Mouse (Mus musculus) neural tube, embryonic 11.5 days (tissue): ENCODE measurements around the gene Tnc. TPM values are rescaled to one million over a fixed set of nuclear protein-coding genes. Genes with fewer than 3 reads are reported as not detected.

Experiments used
- ATAC-seq: fragments of 200-750 bp; cut with Nextera tagmentation; 2 replicates; pipeline ENCODE4 v1.8.0; 2017; ENCODE audit warnings: moderate number of reproducible peaks, mild to moderate bottlenecking, moderate TSS enrichment, moderate library complexity; ENCODE audit not compliant: insufficient read depth, low FRiP score, low TSS enrichment
- DNase-seq: peaks from one replicate; pipeline ENCODE4 v3.0.0-alpha.2; 2015; ENCODE audit warnings: low spot score
- H3K27ac ChIP-seq: fragments of 300-500 bp; sonication (generic); 2 replicates; pipeline ENCODE4 v1.5.1; 2014; ENCODE audit warnings: low read depth, mild to moderate bottlenecking, low read length
- H3K27me3 ChIP-seq: fragments of 300-500 bp; sonication (generic); 2 replicates; pipeline ENCODE4 v1.6.1; 2014; ENCODE audit warnings: mild to moderate bottlenecking, low read length, mixed read lengths; ENCODE audit not compliant: control insufficient read depth, insufficient read depth
- H3K36me3 ChIP-seq: fragments of 300-500 bp; sonication (generic); 2 replicates; pipeline ENCODE4 v1.6.1; 2014; ENCODE audit warnings: mild to moderate bottlenecking, low read length, moderate library complexity, mixed read lengths; ENCODE audit not compliant: control insufficient read depth, insufficient read depth
- H3K4me1 ChIP-seq: fragments of 300-500 bp; sonication (generic); 2 replicates; pipeline ENCODE4 v1.6.1; 2014; ENCODE audit warnings: low read length, mixed read lengths; ENCODE audit not compliant: control insufficient read depth, insufficient read depth
- H3K4me2 ChIP-seq: fragments of 300-500 bp; sonication (generic); 2 replicates; pipeline ENCODE4 v1.6.1; 2014; ENCODE audit warnings: low read depth, mild to moderate bottlenecking, moderate library complexity
- H3K4me3 ChIP-seq: fragments of 300-500 bp; sonication (generic); 2 replicates; pipeline ENCODE4 v1.5.1; 2014; ENCODE audit warnings: low read depth, low read length
- H3K9ac ChIP-seq: fragments of 300-500 bp; sonication (generic); 2 replicates; pipeline ENCODE4 v1.6.1; 2014; ENCODE audit warnings: mild to moderate bottlenecking, low read length
- H3K9me3 ChIP-seq: fragments of 300-500 bp; sonication (generic); 2 replicates; pipeline ENCODE4 v1.6.1; 2016; ENCODE audit warnings: low read length; ENCODE audit not compliant: control insufficient read depth
- WGBS: fragments of 180-500 bp; shearing (Covaris S2); extraction: QIAGEN DNeasy Blood & Tissue Kit; methylation state at CpG from one replicate; pipeline ENCODE4 v1.1.7; 2014; 5-methylcytosine and 5-hydroxymethylcytosine counted together
- polyA plus RNA-seq: library from polyadenylated mRNA; unstranded; fragments of >200 nt; fragmentation: Nextera tagmentation; extraction: Ambion mirVana; gene quantifications from 2 replicates; pipeline ENCODE4 v1.2.1, GENCODE M21; 2014

Gene Tnc
- polyA plus RNA-seq, 1 experiment from 2014 or later = 7.2 TPM

- Histone ChIP-seq H3K4me3 (no peak overlapping the region), H3K9me3 (no peaks in the 10 kb centered on the region), H3K27ac (no peak overlapping the region), H3K9ac (no peak overlapping the region), H3K27me3 (no peaks in the 10 kb centered on the region), H3K4me1 (no peaks in the 10 kb centered on the region), H3K36me3 (no peaks in the 10 kb centered on the region), H3K4me2 (no peak overlapping the region)
- no peak for ATAC-seq
- no peak for DNase-seq
- WGBS = 97% methylated on average over 2 of the region's 2 CpGs
These were observed 105.4 kb downstream of the Tnc start for GRCm38 (mm10) chr4:63941420-63941819.

GRCm38 (mm10) chr4:63939428-63939827 lies 107.4 kb downstream of the Tnc start:
- Histone ChIP-seq H3K27ac (no peak overlapping the region), H3K27me3 (no peaks in the 10 kb centered on the region), H3K4me2 (no peak overlapping the region), H3K36me3 (no peaks in the 10 kb centered on the region), H3K9me3 (no peaks in the 10 kb centered on the region), H3K9ac (no peak overlapping the region), H3K4me3 (no peak overlapping the region), H3K4me1 (no peaks in the 10 kb centered on the region)
- WGBS = 75% methylated on average over 3 of the region's 3 CpGs
- no peak for ATAC-seq
- DNase-seq = no peak

GRCm38 (mm10) chr4:63935960-63936359 lies 110.9 kb downstream of the Tnc start:
- Histone ChIP-seq H3K4me2 (no peak overlapping the region), H3K36me3 (no peaks in the 10 kb centered on the region), H3K27ac (no peak overlapping the region), H3K4me3 (no peak overlapping the region), H3K4me1 (no peaks in the 10 kb centered on the region), H3K9me3 (no peaks in the 10 kb centered on the region), H3K9ac (no peak overlapping the region), H3K27me3 (no peaks in the 10 kb centered on the region)
- ATAC-seq (no peak), DNase-seq (no peak)
- 88% methylated on average over 4 of the region's 4 CpGs for WGBS

GRCm38 (mm10) chr4:63935314-63935713 lies 111.5 kb downstream of the Tnc start:
- Histone ChIP-seq H3K4me3 (no peak overlapping the region), H3K27me3 (no peaks in the 10 kb centered on the region), H3K4me1 (no peaks in the 10 kb centered on the region), H3K36me3 (no peaks in the 10 kb centered on the region), H3K27ac (no peak overlapping the region), H3K9ac (no peak overlapping the region), H3K9me3 (no peaks in the 10 kb centered on the region), H3K4me2 (no peak overlapping the region)
- 84% methylated on average over 9 of the region's 9 CpGs for WGBS
- ATAC-seq (no peak), DNase-seq (no peak)

- Histone ChIP-seq H3K27me3 (no peaks in the 10 kb centered on the region), H3K36me3 (no peaks in the 10 kb centered on the region), H3K4me3 (no peak overlapping the region), H3K4me2 (no peak overlapping the region), H3K9me3 (no peaks in the 10 kb centered on the region), H3K4me1 (no peaks in the 10 kb centered on the region), H3K27ac (no peak overlapping the region), H3K9ac (no peak overlapping the region)
- ATAC-seq (no peak), DNase-seq (no peak)
- 90% methylated on average over 2 of the region's 2 CpGs for WGBS
These were observed 116.0 kb downstream of the Tnc start for GRCm38 (mm10) chr4:63930863-63931262.

- no peak overlapping the region for H3K4me3 ChIP-seq
- H3K9ac ChIP-seq = no peak overlapping the region
- H3K4me2 ChIP-seq = no peak overlapping the region
- ATAC-seq (no peak), DNase-seq (no peak)
- H3K27me3 ChIP-seq = no peaks in the 10 kb centered on the region
- no peaks in the 10 kb centered on the region for H3K36me3 ChIP-seq
- H3K27ac ChIP-seq = no peak overlapping the region
- H3K9me3 ChIP-seq = no peaks in the 10 kb centered on the region
- H3K4me1 ChIP-seq = no peaks in the 10 kb centered on the region
- WGBS = 71% methylated on average over 2 of the region's 2 CpGs
These were observed 117.3 kb downstream of the Tnc start for GRCm38 (mm10) chr4:63929490-63929889.

GRCm38 (mm10) chr4:63928192-63928591 lies 118.6 kb downstream of the Tnc start:
- H3K36me3 ChIP-seq = no peaks in the 10 kb centered on the region
- no peaks in the 10 kb centered on the region for H3K4me1 ChIP-seq
- no peaks in the 10 kb centered on the region for H3K27me3 ChIP-seq
- H3K27ac ChIP-seq = no peak overlapping the region
- DNase-seq (no peak), ATAC-seq (no peak)
- H3K9ac ChIP-seq = no peak overlapping the region
- no peak overlapping the region for H3K4me3 ChIP-seq
- no peaks in the 10 kb centered on the region for H3K9me3 ChIP-seq
- H3K4me2 ChIP-seq = no peak overlapping the region
- 72% methylated on average over 1 of the region's 1 CpGs for WGBS

- no peak for ATAC-seq
These were observed 129.6 kb downstream of the Tnc start for GRCm38 (mm10) chr4:63917181-63917580.

GRCm38 (mm10) chr4:63916753-63917152 lies 130.1 kb downstream of the Tnc start:
- DNase-seq = no peak
- H3K4me1 ChIP-seq = no peaks in the 10 kb centered on the region
- no peak overlapping the region for H3K4me3 ChIP-seq
- H3K9me3 ChIP-seq = no peaks in the 10 kb centered on the region
- no peaks in the 10 kb centered on the region for H3K36me3 ChIP-seq
- H3K4me2 ChIP-seq = no peak overlapping the region
- WGBS = 88% methylated on average over 8 of the region's 8 CpGs
- no peaks in the 10 kb centered on the region for H3K27me3 ChIP-seq
- ATAC-seq = no peak
- H3K9ac ChIP-seq = no peak overlapping the region
- H3K27ac ChIP-seq = no peak overlapping the region

More at GRCm38 (mm10) chr4:63917181-63917580, 129.6 kb downstream of the Tnc start:
- Histone ChIP-seq H3K9me3 (no peaks in the 10 kb centered on the region), H3K27me3 (no peaks in the 10 kb centered on the region), H3K4me1 (no peaks in the 10 kb centered on the region), H3K36me3 (no peaks in the 10 kb centered on the region), H3K27ac (no peak overlapping the region), H3K4me3 (no peak overlapping the region), H3K9ac (no peak overlapping the region), H3K4me2 (no peak overlapping the region)
- DNase-seq = no peak
- WGBS = 84% methylated on average over 5 of the region's 5 CpGs
